Mouse (Mus musculus) G1E (cell line): ENCODE data around the gene Mgrn1.

Source experiments
- CTCF ChIP-seq: IDR thresholded peaks from 2 replicates; pipeline ENCODE4 v1.5.1; 2012; ENCODE audit warnings: low read depth, low read length, inconsistent platforms, mixed read lengths
- GATA1 ChIP-seq: IDR thresholded peaks from 2 replicates; pipeline ENCODE4 v1.6.1; 2012; ENCODE audit warnings: borderline replicate concordance, low read length, inconsistent platforms, mixed read lengths
- GATA2 ChIP-seq: IDR thresholded peaks from 2 replicates; pipeline ENCODE4 v1.6.1; 2012; ENCODE audit warnings: low read depth, low read length, inconsistent platforms, borderline replicate concordance
- POLR2AphosphoS5 ChIP-seq: IDR thresholded peaks from 2 replicates; pipeline ENCODE4 v1.6.1; 2012; ENCODE audit warnings: low read depth, low read length, inconsistent platforms; ENCODE audit not compliant: insufficient replicate concordance
- TAL1 ChIP-seq: conservative IDR thresholded peaks from 2 replicates; pipeline ENCODE4 v1.6.1; 2012; ENCODE audit warnings: low read depth, low read length, inconsistent platforms, mixed read lengths

DNA sequence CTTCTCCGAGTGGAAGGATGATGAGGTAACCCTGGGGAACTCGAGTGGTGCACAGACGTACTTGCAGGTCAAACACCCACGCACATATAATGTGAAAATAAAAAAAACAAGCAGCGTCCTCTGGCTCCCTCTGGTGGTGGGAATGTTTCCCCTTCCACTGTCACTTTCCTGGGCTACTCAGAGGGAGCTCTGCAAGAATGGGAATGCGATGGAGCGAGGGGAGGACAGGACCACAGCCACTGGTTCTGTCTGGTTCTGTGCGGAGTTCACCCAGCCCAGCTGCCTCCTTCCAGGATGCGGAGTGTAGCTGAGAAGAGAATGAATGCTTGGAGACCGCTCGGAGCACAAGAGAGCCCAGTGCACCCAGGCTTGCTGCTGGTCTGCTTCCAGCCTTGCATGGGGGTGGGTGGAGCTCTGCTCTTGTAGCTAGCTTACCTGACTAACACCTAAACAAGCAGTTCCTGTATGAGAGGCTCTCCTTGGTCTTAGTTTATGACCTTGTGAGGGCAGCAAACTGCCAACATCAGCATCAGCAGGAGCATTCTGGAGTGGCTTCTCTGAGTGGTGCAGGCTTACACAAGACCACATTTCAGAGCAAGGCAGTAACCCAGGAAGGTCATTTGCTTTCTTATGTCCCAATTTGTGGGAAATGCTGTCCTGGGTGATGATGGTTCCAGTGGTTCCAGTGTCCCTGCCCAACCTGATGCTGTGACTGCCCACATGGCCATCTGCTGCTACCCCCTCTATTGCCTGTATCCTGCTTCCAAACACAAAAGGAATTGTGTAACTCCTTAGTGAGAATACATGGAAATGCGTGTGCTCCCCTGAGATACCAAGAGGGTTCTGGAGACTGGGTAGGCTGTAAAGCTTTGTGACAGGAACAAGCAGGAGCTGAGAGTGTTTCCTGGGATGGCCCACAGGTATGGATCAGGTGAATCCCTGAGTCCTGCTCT lies 28.0 kb downstream of the Mgrn1 start:
- peak; percentile 89 for TF ChIP-seq CTCF
- no peak for TF ChIP-seq TAL1
- no peak for TF ChIP-seq POLR2AphosphoS5
- no peak for TF ChIP-seq GATA1
- no peak for TF ChIP-seq GATA2
